Mouse (Mus musculus) B cell, adult 2 months (primary cell): ENCODE results near the gene Gm16181.

Source experiments
- DNase-seq, 2 experiments: peaks; one replicate each; pipeline ENCODE4 v3.0.0; 2022

The Gm16181 gene

GRCm38 (mm10) chr17:35220156-35220952 is at the start of gene Gm16181:
TSS of gene Gm16181 (plus strand) at chr17:35220834.
- no peak for DNase-seq

GRCm38 (mm10) chr17:35172445-35173234 is 48.0 kb upstream of the Gm16181 start:
- DNase-seq: peak; percentile 50 to 51

GRCm38 (mm10) chr17:35173329-35173728 is 47.3 kb upstream of the Gm16181 start:
- DNase-seq: peak; percentile 61 to 62

GRCm38 (mm10) chr17:35174201-35174977 is 46.2 kb upstream of the Gm16181 start:
- no peak for DNase-seq

- DNase-seq: peak; percentile 37 to 42
These were observed 45.3 kb upstream of the Gm16181 start for GRCm38 (mm10) chr17:35175382-35175781.

- DNase-seq: no peak
These were observed 44.7 kb upstream of the Gm16181 start, which contains the start of gene Aif1 for GRCm38 (mm10) chr17:35175968-35176367. TSS of gene Aif1 (minus strand) at chr17:35176068.

GRCm38 (mm10) chr17:35178528-35178927 is 42.1 kb upstream of the Gm16181 start:
- DNase-seq: peak; percentile 88 to 89

- no peak for DNase-seq
These were observed 40.5 kb upstream of the Gm16181 start for GRCm38 (mm10) chr17:35180093-35180492.

- peak; percentile 91 to 94 for DNase-seq
These were observed 34.7 kb upstream of the Gm16181 start for GRCm38 (mm10) chr17:35185639-35186611.

- DNase-seq: peak; percentile 72 to 80
These were observed 34.0 kb upstream of the Gm16181 start for GRCm38 (mm10) chr17:35186681-35187080.

- no peak for DNase-seq
These were observed 33.3 kb upstream of the Gm16181 start for GRCm38 (mm10) chr17:35187345-35187744.

GRCm38 (mm10) chr17:35187959-35188610 is 32.5 kb upstream of the Gm16181 start, which contains the start of gene Lst1:
TSS of gene Lst1 (minus strand) at chr17:35188439.
- peak in 1 of 2 experiments; percentile 34 for DNase-seq

GRCm38 (mm10) chr17:35189186-35189585 is 31.4 kb upstream of the Gm16181 start:
- DNase-seq: peak; percentile 45 to 53

- peak; percentile 58 for DNase-seq
These were observed 30.5 kb upstream of the Gm16181 start for GRCm38 (mm10) chr17:35190096-35190495.

- no peak for DNase-seq
These were observed 28.9 kb upstream of the Gm16181 start for GRCm38 (mm10) chr17:35191723-35192122.

- peak; percentile 47 to 51 for DNase-seq
These were observed 27.7 kb upstream of the Gm16181 start for GRCm38 (mm10) chr17:35192924-35193323.

- DNase-seq: peak; percentile 81 to 84
These were observed 26.5 kb upstream of the Gm16181 start, which contains the start of gene Ltb for GRCm38 (mm10) chr17:35193881-35194843. TSS of gene Ltb (plus strand) at chr17:35194439.

GRCm38 (mm10) chr17:35194844-35195630 is 25.6 kb upstream of the Gm16181 start:
- peak; percentile 54 to 62 for DNase-seq
